Mouse (Mus musculus): ENCODE results near the gene Ch25h.

DNA sequence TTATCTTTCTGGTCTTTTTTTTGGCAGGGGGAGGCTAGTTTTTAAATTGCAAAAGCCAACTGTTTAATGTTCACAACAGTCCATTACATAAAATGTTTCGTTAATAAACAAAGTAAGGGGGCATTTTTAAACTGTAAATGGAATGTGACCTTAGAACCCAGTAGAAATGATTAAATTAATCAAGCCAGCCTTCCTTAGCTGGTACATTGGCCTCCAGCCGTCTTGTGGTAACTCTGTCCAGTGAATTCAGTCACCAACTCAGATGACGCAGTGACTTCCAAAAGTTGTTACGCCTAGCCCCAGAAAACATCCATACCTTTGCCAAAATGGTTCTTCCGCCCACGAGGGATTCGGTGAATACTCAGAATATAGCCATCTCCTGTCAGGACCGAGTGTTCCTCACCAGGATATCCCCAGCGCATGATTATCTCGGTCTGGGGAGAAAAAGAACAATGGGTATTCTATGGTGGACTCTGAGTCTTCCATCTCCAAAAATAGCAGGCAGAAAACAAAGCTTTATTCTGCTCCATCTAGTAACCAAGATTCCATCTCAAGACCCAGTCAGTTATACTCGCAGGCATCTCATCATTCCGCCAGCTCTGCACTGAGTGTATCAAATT lies 48.3 kb upstream of the Ch25h start:
- TF ChIP-seq CTCF (conservative IDR thresholded peaks at IDR 0.05 in 1 of 2, IDR thresholded peaks at IDR 0.05 in 1 of 2; ENCODE audit: low read depth in 2 of 2, low read length in 2 of 2) (no peak), MYC (IDR thresholded peaks at IDR 0.05; ENCODE audit: low read depth, low read length) (no peak), ZC3H11A (IDR thresholded peaks at IDR 0.05; ENCODE audit: low read depth, low read length) (no peak)

Measured in CH12.LX (cell line).